Mouse (Mus musculus) liver, embryonic 12.5 days (tissue): Measurements from ENCODE around the gene Adprhl2. TPM values are rescaled to one million over a fixed set of nuclear protein-coding genes. Genes with fewer than 3 reads are reported as not detected.

Experiments used
- polyA plus RNA-seq: library from polyadenylated mRNA; unstranded; fragments of >200 nt; fragmentation: Nextera tagmentation; extraction: Ambion mirVana; gene quantifications from 2 replicates; pipeline ENCODE4 v1.2.1, GENCODE M21; 2016

Adprhl2 gene
- polyA plus RNA-seq, 1 experiment from 2014 or later, result 38.0 TPM

Other genes with a start within 250 kb of the Adprhl2 start
- 34.5 and 36.7 TPM in 2 replicates for gene Lsm10, start 225.1 kb downstream of the Adprhl2 start, polyA plus RNA-seq
- 22.4 and 23.0 TPM in 2 replicates for gene Stk40, start 217.7 kb downstream of the Adprhl2 start, polyA plus RNA-seq
- gene Eva1b, start 174.0 kb downstream of the Adprhl2 start, polyA plus RNA-seq, result 19.3 and 19.5 TPM in 2 replicates
- gene Sh3d21, start 158.2 kb downstream of the Adprhl2 start, polyA plus RNA-seq, result 1.3 and 1.6 TPM in 2 replicates
- 162 and 163 TPM in 2 replicates for gene Thrap3, start 118.9 kb downstream of the Adprhl2 start, polyA plus RNA-seq
- gene Map7d1, start 65.4 kb downstream of the Adprhl2 start, polyA plus RNA-seq, result 20.9 and 23.3 TPM in 2 replicates
- 43.7 and 44.0 TPM in 2 replicates for gene Trappc3, start 59.4 kb downstream of the Adprhl2 start, polyA plus RNA-seq
- gene Col8a2, start 34.9 kb downstream of the Adprhl2 start, polyA plus RNA-seq, result 1.8 and 2.3 TPM in 2 replicates
- 0.54 and 0.57 TPM in 2 replicates for gene Tekt2, start 4.0 kb upstream of the Adprhl2 start, polyA plus RNA-seq
- 8.1 and 8.2 TPM in 2 replicates for gene Ago3, start 107.9 kb upstream of the Adprhl2 start, polyA plus RNA-seq
- 1.4 and 1.7 TPM in 2 replicates for gene Ago1, start 146.9 kb upstream of the Adprhl2 start, polyA plus RNA-seq
- 0.23 and 0.37 TPM in 2 replicates for gene Ago4, start 211.8 kb upstream of the Adprhl2 start, polyA plus RNA-seq
- gene Clspn, start 235.2 kb upstream of the Adprhl2 start, polyA plus RNA-seq, result 44.4 and 44.5 TPM in 2 replicates